Mouse (Mus musculus) gonadal fat pad, adult 2 months (tissue): ENCODE data around the gene Hsp90ab1. TPM values are rescaled to one million over a fixed set of nuclear protein-coding genes. Genes with fewer than 3 reads are reported as not detected.

Source experiments
- DNase-seq: peaks from one replicate; pipeline ENCODE4 v3.0.0-alpha.2; 2012; ENCODE audit warnings: low read depth
- polyA plus RNA-seq: library from polyadenylated mRNA; depleted of rRNA; stranded (reverse); fragments of >200 nt; gene quantifications from 2 replicates; pipeline ENCODE4 v1.2.3, GENCODE M21; 2012

Gene Hsp90ab1
- polyA plus RNA-seq, 1 experiment, result 514 TPM

GRCm38 (mm10) chr17:45557998-45558862 is 14.8 kb downstream of the Hsp90ab1 start:
- DNase-seq, result no peak

GRCm38 (mm10) chr17:45557246-45557824 is 15.7 kb downstream of the Hsp90ab1 start:
- no peak for DNase-seq

GRCm38 (mm10) chr17:45556514-45557245 is 16.4 kb downstream of the Hsp90ab1 start:
- DNase-seq, result no peak

- no peak for DNase-seq
Observed at GRCm38 (mm10) chr17:45556107-45556489, 17.0 kb downstream of the Hsp90ab1 start.

- DNase-seq, result no peak
Observed at GRCm38 (mm10) chr17:45555452-45556106, 17.5 kb downstream of the Hsp90ab1 start, which contains the start of gene Nfkbie. Gene Nfkbie, plus strand, starts transcription at chr17:45555703.

- DNase-seq, result no peak
Observed at GRCm38 (mm10) chr17:45554420-45554819, 18.7 kb downstream of the Hsp90ab1 start.

- DNase-seq, result no peak
Observed at GRCm38 (mm10) chr17:45553065-45553464, 20.0 kb downstream of the Hsp90ab1 start.

- no peak for DNase-seq
Observed at GRCm38 (mm10) chr17:45551816-45552451, 21.1 kb downstream of the Hsp90ab1 start.

- no peak for DNase-seq
Observed at GRCm38 (mm10) chr17:45551249-45551796, 21.7 kb downstream of the Hsp90ab1 start.

GRCm38 (mm10) chr17:45550253-45550652 is 22.8 kb downstream of the Hsp90ab1 start:
- DNase-seq, result no peak

GRCm38 (mm10) chr17:45549617-45550181 is 23.4 kb downstream of the Hsp90ab1 start, which contains the start of gene Tmem151b:
Gene Tmem151b, minus strand, starts transcription at chr17:45549677.
- no peak for DNase-seq

- no peak for DNase-seq
Observed at GRCm38 (mm10) chr17:45548541-45549512, 24.2 kb downstream of the Hsp90ab1 start.

GRCm38 (mm10) chr17:45547461-45548190 is 25.4 kb downstream of the Hsp90ab1 start:
- no peak for DNase-seq

- DNase-seq, result no peak
Observed at GRCm38 (mm10) chr17:45546941-45547340, 26.1 kb downstream of the Hsp90ab1 start.

- no peak for DNase-seq
Observed at GRCm38 (mm10) chr17:45545278-45545961, 27.7 kb downstream of the Hsp90ab1 start.

GRCm38 (mm10) chr17:45544873-45545277 is 28.2 kb downstream of the Hsp90ab1 start:
- no peak for DNase-seq

GRCm38 (mm10) chr17:45544001-45544872 is 28.8 kb downstream of the Hsp90ab1 start:
- DNase-seq, result no peak
